Mouse (Mus musculus): ENCODE results near the gene Amigo3. TPM values are rescaled to one million over a fixed set of nuclear protein-coding genes. Genes with fewer than 3 reads are reported as not detected.
A peak's percentile ranks its signal among the peaks of the same experiment; 100 is the strongest.

The Amigo3 gene
- total RNA-seq, 2 experiments from 2014 or later: 3.0 to 3.7 TPM

- no peak for DNase-seq (ENCODE audit: low spot score in 2 of 2)
These were observed 1.1 kb upstream of the Amigo3 start for GRCm38 (mm10) chr9:108051931-108052220.

GRCm38 (mm10) chr9:108052411-108052810, 548 bp upstream of the Amigo3 start:
- DNase-seq (ENCODE audit: low spot score in 2 of 2): no peak

GRCm38 (mm10) chr9:108053665-108054225, 786 bp downstream of the Amigo3 start:
- no peak for DNase-seq (ENCODE audit: low spot score in 2 of 2)

GRCm38 (mm10) chr9:108054331-108055040, 1.5 kb downstream of the Amigo3 start:
- no peak for DNase-seq (ENCODE audit: low spot score in 2 of 2)

GRCm38 (mm10) chr9:108055061-108055460, 2.1 kb downstream of the Amigo3 start:
- DNase-seq (ENCODE audit: low spot score in 2 of 2): no peak

- no peak for DNase-seq (ENCODE audit: low spot score in 2 of 2)
These were observed 2.8 kb downstream of the Amigo3 start for GRCm38 (mm10) chr9:108055661-108056237.

- no peak for DNase-seq (ENCODE audit: low spot score in 2 of 2)
These were observed 3.7 kb downstream of the Amigo3 start for GRCm38 (mm10) chr9:108056361-108057261.

GRCm38 (mm10) chr9:108057262-108057562, 4.3 kb downstream of the Amigo3 start:
- DNase-seq (ENCODE audit: low spot score in 2 of 2): no peak

GRCm38 (mm10) chr9:108058291-108058690, 5.3 kb downstream of the Amigo3 start:
- no peak for DNase-seq (ENCODE audit: low spot score in 2 of 2)

- no peak for DNase-seq (ENCODE audit: low spot score in 2 of 2)
These were observed 9.2 kb downstream of the Amigo3 start for GRCm38 (mm10) chr9:108062142-108062541.

GRCm38 (mm10) chr9:108063361-108063760, 10.4 kb downstream of the Amigo3 start:
- DNase-seq (ENCODE audit: low spot score in 2 of 2): no peak

- no peak for DNase-seq (ENCODE audit: low spot score in 2 of 2)
These were observed 12.6 kb downstream of the Amigo3 start for GRCm38 (mm10) chr9:108065491-108066011.

GRCm38 (mm10) chr9:108067199-108067598, 14.2 kb downstream of the Amigo3 start:
- no peak for DNase-seq (ENCODE audit: low spot score in 2 of 2)

GRCm38 (mm10) chr9:108067900-108068299, 14.9 kb downstream of the Amigo3 start:
- peak in 1 of 2 experiments; percentile 71 for DNase-seq (ENCODE audit: low spot score in 2 of 2)

GRCm38 (mm10) chr9:108069007-108069406, 16.0 kb downstream of the Amigo3 start:
- no peak for DNase-seq (ENCODE audit: low spot score in 2 of 2)

- no peak for DNase-seq (ENCODE audit: low spot score in 2 of 2)
These were observed 16.6 kb downstream of the Amigo3 start for GRCm38 (mm10) chr9:108069529-108069928.

- no peak for DNase-seq (ENCODE audit: low spot score in 2 of 2)
These were observed 18.8 kb downstream of the Amigo3 start for GRCm38 (mm10) chr9:108071801-108072200.

GRCm38 (mm10) chr9:108072481-108072924, 19.5 kb downstream of the Amigo3 start:
- DNase-seq (ENCODE audit: low spot score in 2 of 2): no peak

GRCm38 (mm10) chr9:108073141-108073930, 20.4 kb downstream of the Amigo3 start:
- no peak for DNase-seq (ENCODE audit: low spot score in 2 of 2)

GRCm38 (mm10) chr9:108080168-108080567, 27.2 kb downstream of the Amigo3 start, which contains the start of gene Mst1:
Gene Mst1 (plus strand): TSS chr9:108080436.
- no peak for DNase-seq (ENCODE audit: low spot score in 2 of 2)

GRCm38 (mm10) chr9:108082549-108082948, 29.6 kb downstream of the Amigo3 start:
- DNase-seq (ENCODE audit: low spot score in 2 of 2): no peak

All from adrenal gland, postnatal 4 days (tissue).